Mouse (Mus musculus) embryo, embryonic 10 days (tissue): Measurements from ENCODE around the gene Wdr17.
"Not testable (repeated sequence)": the region's sequence is repeated elsewhere in the genome, so short reads cannot be mapped to it uniquely, and the experiment has no call there.

Experiments used
- DNase-seq: peaks from one replicate; pipeline ENCODE4 v3.0.0-alpha.2; 2015; ENCODE audit warnings: low spot score

Wdr17 gene

GRCm38 (mm10) chr8:54791858-54792698 is 94.9 kb downstream of the Wdr17 start:
- no peak for DNase-seq

GRCm38 (mm10) chr8:54780134-54780942 is 106.6 kb downstream of the Wdr17 start:
- peak; percentile 84 for DNase-seq

GRCm38 (mm10) chr8:54779317-54780133 is 107.5 kb downstream of the Wdr17 start:
- peak; percentile 62 for DNase-seq

GRCm38 (mm10) chr8:54777012-54777411 is 110.0 kb downstream of the Wdr17 start:
- no peak for DNase-seq

GRCm38 (mm10) chr8:54776241-54776640 is 110.7 kb downstream of the Wdr17 start:
- DNase-seq = no peak

- no peak for DNase-seq
These were observed 129.3 kb downstream of the Wdr17 start for GRCm38 (mm10) chr8:54757646-54758045.

- no peak for DNase-seq
These were observed 150.2 kb downstream of the Wdr17 start for GRCm38 (mm10) chr8:54736660-54737312.

- DNase-seq = no peak
These were observed 162.3 kb downstream of the Wdr17 start for GRCm38 (mm10) chr8:54724668-54725035.

- peak; percentile 95 for DNase-seq
These were observed 162.9 kb downstream of the Wdr17 start for GRCm38 (mm10) chr8:54723976-54724667.

GRCm38 (mm10) chr8:54718515-54718914 is 168.5 kb downstream of the Wdr17 start:
- DNase-seq = no peak

GRCm38 (mm10) chr8:54705743-54706142 is 181.2 kb downstream of the Wdr17 start:
- peak; percentile 19 for DNase-seq

GRCm38 (mm10) chr8:54671806-54672205 is 215.2 kb downstream of the Wdr17 start:
- DNase-seq = no peak

GRCm38 (mm10) chr8:54667756-54668155 is 219.2 kb downstream of the Wdr17 start:
- DNase-seq = no peak

- DNase-seq = peak; percentile 68
These were observed 226.3 kb downstream of the Wdr17 start for GRCm38 (mm10) chr8:54660675-54661074.

GRCm38 (mm10) chr8:54659703-54660102 is 227.3 kb downstream of the Wdr17 start:
- no peak for DNase-seq

- no peak for DNase-seq
These were observed 248.3 kb downstream of the Wdr17 start for GRCm38 (mm10) chr8:54638634-54639033.

- not testable (repeated sequence) for DNase-seq
These were observed 270.3 kb downstream of the Wdr17 start for GRCm38 (mm10) chr8:54616710-54617109.

- DNase-seq = no peak
These were observed 276.7 kb downstream of the Wdr17 start for GRCm38 (mm10) chr8:54610238-54610637.

- DNase-seq = no peak
These were observed 277.6 kb downstream of the Wdr17 start for GRCm38 (mm10) chr8:54609336-54609735.

- DNase-seq = no peak
These were observed 283.5 kb downstream of the Wdr17 start for GRCm38 (mm10) chr8:54603440-54603839.

GRCm38 (mm10) chr8:54600671-54601251 is 286.2 kb downstream of the Wdr17 start, which contains the start of gene Spata4:
Spata4 (plus strand) TSS chr8:54600781.
- DNase-seq = peak; percentile 82
